Mouse (Mus musculus): ENCODE measurements around the gene Grifin. TPM values are rescaled to one million over a fixed set of nuclear protein-coding genes. Genes with fewer than 3 reads are reported as not detected.
A peak's percentile ranks its signal among the peaks of the same experiment; 100 is the strongest.

Grifin gene
- total RNA-seq (2018; cell fraction: chromatin; rRNA removed) = not detected
- not detected for total RNA-seq (2018; cell fraction: cytosol; rRNA removed)
- total RNA-seq (2018; cell fraction: nucleus; rRNA removed) = not detected
- polyA plus RNA-seq (2018) = not detected in 3 replicates

DNA sequence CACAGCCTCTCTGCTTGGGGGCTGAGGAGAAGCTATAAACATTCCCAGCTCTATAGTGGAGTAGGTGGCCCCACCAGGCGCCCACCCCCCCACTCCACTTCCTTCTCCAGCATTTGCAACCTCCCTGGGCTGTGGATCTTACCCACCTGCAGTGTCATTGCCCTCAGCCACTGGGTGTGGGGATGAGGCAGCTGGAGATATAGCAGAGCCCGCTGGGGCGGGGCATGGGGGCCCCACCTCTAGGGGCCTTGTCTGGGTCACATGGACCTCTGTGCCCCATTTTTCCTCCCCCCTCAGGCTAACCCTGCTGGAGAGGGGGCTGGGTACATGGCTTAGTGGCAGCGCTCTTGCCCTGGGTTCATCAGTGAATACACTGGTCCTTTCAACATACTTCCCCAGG lies at the start of gene Grifin:
TSS of gene Grifin (minus strand) at position 176 of the 400 bp plus-strand sequence.
- no peak within 1 kb of the TSS for H3K4me3 ChIP-seq (ENCODE audit: inconsistent target)
- no peaks in the 10 kb centered on the region for H3K79me2 ChIP-seq (ENCODE audit: inconsistent target)
- 86% methylated on average over 4 of the region's 4 CpGs for WGBS (ENCODE audit: missing documents)
- no peaks in the 10 kb centered on the region for H3K36me3 ChIP-seq (ENCODE audit: inconsistent target)
- H3K27ac ChIP-seq = no peak within 1 kb of the TSS

- Histone ChIP-seq H3K79me2 (ENCODE audit: inconsistent target) (peaks cover 58% of the 10 kb centered on the region), H3K4me3 (ENCODE audit: inconsistent target) (no peak overlapping the region), H3K36me3 (ENCODE audit: inconsistent target) (peaks cover 30% of the 10 kb centered on the region), H3K27ac (no peak overlapping the region)
- WGBS (ENCODE audit: missing documents) = 94% methylated on average over 10 of the region's 10 CpGs
Measured at GRCm38 (mm10) chr5:140614141-140614540, 49.3 kb upstream of the Grifin start.

- 95% methylated on average over 17 of the region's 18 CpGs for WGBS (ENCODE audit: missing documents)
Measured at GRCm38 (mm10) chr5:140612191-140612590, 47.3 kb upstream of the Grifin start.

GRCm38 (mm10) chr5:140611611-140612185 lies 46.8 kb upstream of the Grifin start:
- peaks cover 76% of the 10 kb centered on the region for H3K79me2 ChIP-seq (ENCODE audit: inconsistent target)
- WGBS (ENCODE audit: missing documents) = 87% methylated on average over 15 of the region's 15 CpGs
- H3K4me3 ChIP-seq (ENCODE audit: inconsistent target) = no peak overlapping the region
- H3K36me3 ChIP-seq (ENCODE audit: inconsistent target) = peaks cover 30% of the 10 kb centered on the region
- H3K27ac ChIP-seq = peak overlapping the region; percentile 93

More at GRCm38 (mm10) chr5:140612191-140612590, 47.3 kb upstream of the Grifin start:
- Histone ChIP-seq H3K79me2 (ENCODE audit: inconsistent target) (peaks cover 76% of the 10 kb centered on the region), H3K4me3 (ENCODE audit: inconsistent target) (no peak overlapping the region), H3K36me3 (ENCODE audit: inconsistent target) (peaks cover 30% of the 10 kb centered on the region), H3K27ac (no peak overlapping the region)

- Histone ChIP-seq H3K36me3 (ENCODE audit: inconsistent target) (peaks cover 30% of the 10 kb centered on the region), H3K4me3 (ENCODE audit: inconsistent target) (peak overlapping the region; percentile 21), H3K79me2 (ENCODE audit: inconsistent target) (peaks cover 76% of the 10 kb centered on the region), H3K27ac (peak overlapping the region; percentile 93)
- 21% methylated on average over 20 of the region's 21 CpGs for whole genome bisulfite sequencing (ENCODE audit: missing documents)
Measured at GRCm38 (mm10) chr5:140611021-140611583, 46.2 kb upstream of the Grifin start.

DNA sequence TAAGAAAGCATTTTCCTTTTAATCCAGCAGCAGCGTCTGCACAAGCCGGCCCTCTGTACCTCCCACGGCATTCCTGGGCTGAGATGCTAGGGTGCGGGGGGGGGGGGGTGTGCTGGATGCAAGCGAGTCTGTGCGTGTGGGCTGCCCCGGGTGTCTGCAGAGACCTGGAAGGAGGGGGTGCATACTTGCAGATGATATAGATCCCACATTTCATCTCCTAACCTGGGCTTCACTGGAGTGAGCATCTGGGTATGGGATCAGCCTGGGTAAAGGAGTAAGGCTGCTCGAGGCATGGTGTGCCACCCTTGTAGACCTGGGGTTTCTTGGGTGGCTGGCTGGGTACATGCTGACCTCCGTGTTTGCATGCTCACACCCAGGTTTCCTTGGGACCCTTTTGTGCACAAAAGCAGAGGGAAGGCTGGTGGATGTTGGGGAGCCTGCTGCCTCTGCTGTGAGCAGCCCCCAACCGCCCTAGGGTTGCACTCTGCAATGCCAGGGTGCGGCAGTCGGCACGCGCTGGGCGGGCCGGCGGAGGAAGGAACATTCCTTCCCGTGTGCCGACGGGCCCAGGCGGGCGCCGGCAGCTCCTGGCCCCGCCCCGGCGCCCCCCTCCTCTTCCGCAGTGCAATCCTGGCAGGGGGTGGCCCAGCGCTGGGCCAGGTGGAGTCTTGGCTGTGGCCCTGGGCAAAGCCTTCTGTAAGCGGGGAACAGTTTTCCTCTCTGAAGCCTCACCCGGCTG lies 45.6 kb upstream of the Grifin start:
- peaks cover 76% of the 10 kb centered on the region for H3K79me2 ChIP-seq (ENCODE audit: inconsistent target)
- peak overlapping the region; percentile 93 for H3K27ac ChIP-seq
- peak overlapping the region; percentile 92 for H3K4me3 ChIP-seq (ENCODE audit: inconsistent target)
- WGBS (ENCODE audit: missing documents) = 6% methylated on average over 22 of the region's 30 CpGs
- H3K36me3 ChIP-seq (ENCODE audit: inconsistent target) = peaks cover 30% of the 10 kb centered on the region

DNA sequence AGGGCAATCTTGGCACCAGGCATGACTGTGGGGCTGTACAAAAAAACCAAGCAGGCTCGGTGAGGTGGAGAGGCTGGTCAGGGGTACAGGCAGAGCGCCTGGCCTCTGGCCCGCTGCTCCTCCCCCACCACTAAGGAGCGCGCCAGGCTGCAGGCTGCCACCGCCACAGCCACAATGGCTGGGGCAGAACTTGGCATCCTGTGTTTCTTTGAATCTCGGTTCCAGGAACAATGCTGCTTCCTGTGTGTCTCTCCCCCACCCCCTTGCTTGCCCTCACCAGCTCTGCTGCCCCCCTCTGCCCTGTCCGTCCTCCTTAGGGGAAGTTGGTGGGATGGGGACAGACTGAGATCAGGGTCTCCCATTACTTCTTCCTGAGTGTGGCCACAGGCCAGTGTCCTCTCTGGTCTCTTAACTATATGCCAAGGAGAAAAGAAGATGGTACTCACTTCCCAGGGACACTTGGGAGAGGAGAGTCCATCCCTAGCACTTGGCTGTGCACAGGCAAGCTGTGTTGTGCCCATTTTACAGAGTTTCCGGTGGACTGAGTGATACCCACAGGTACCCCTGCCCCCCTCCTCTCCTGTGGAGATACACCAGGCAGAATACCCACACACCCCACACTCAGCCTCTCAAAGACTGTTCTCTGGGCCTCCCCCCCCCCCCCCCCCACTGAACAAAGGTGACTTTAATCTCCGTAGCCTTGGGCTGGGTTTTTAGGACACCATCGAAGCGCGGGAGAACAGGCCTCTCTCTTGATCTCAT lies 44.8 kb upstream of the Grifin start:
- Histone ChIP-seq H3K27ac (peak overlapping the region; percentile 93), H3K36me3 (ENCODE audit: inconsistent target) (peaks cover 29% of the 10 kb centered on the region), H3K79me2 (ENCODE audit: inconsistent target) (peaks cover 72% of the 10 kb centered on the region), H3K4me3 (ENCODE audit: inconsistent target) (peak overlapping the region; percentile 92)
- 5% methylated on average over 12 of the region's 13 CpGs for WGBS (ENCODE audit: missing documents)

DNA sequence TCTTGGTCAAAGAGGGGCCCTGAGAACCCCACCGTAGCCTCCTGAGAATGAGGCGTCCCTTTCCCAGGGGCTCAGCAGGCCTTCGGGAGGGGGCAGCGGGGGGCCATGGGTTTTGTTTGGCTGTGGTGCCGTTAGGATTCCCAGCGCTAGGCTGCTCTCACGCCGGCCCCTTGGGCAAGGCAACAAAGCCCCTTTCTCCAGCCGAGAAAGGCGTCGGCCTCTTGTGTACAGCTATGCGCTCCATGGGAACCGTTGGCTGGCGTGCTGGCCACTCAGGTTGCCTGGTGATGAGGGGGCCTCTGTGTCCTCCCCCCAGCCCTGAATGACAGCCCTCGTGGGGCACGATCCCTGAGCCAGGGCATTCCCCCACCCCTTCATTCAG lies 43.8 kb upstream of the Grifin start:
- peak overlapping the region; percentile 92 for H3K4me3 ChIP-seq (ENCODE audit: inconsistent target)
- peaks cover 18% of the 10 kb centered on the region for H3K36me3 ChIP-seq (ENCODE audit: inconsistent target)
- peak overlapping the region; percentile 93 for H3K27ac ChIP-seq
- peaks cover 61% of the 10 kb centered on the region for H3K79me2 ChIP-seq (ENCODE audit: inconsistent target)
- WGBS (ENCODE audit: missing documents) = 3% methylated on average over 13 of the region's 16 CpGs

- H3K36me3 ChIP-seq (ENCODE audit: inconsistent target) = peaks cover 12% of the 10 kb centered on the region
- H3K4me3 ChIP-seq (ENCODE audit: inconsistent target) = peak overlapping the region; percentile 92
- under 1% methylated on average over 14 of the region's 17 CpGs for WGBS (ENCODE audit: missing documents)
- peak overlapping the region; percentile 93 for H3K27ac ChIP-seq
- peaks cover 55% of the 10 kb centered on the region for H3K79me2 ChIP-seq (ENCODE audit: inconsistent target)
Measured at GRCm38 (mm10) chr5:140607836-140608633, 43.2 kb upstream of the Grifin start.

DNA sequence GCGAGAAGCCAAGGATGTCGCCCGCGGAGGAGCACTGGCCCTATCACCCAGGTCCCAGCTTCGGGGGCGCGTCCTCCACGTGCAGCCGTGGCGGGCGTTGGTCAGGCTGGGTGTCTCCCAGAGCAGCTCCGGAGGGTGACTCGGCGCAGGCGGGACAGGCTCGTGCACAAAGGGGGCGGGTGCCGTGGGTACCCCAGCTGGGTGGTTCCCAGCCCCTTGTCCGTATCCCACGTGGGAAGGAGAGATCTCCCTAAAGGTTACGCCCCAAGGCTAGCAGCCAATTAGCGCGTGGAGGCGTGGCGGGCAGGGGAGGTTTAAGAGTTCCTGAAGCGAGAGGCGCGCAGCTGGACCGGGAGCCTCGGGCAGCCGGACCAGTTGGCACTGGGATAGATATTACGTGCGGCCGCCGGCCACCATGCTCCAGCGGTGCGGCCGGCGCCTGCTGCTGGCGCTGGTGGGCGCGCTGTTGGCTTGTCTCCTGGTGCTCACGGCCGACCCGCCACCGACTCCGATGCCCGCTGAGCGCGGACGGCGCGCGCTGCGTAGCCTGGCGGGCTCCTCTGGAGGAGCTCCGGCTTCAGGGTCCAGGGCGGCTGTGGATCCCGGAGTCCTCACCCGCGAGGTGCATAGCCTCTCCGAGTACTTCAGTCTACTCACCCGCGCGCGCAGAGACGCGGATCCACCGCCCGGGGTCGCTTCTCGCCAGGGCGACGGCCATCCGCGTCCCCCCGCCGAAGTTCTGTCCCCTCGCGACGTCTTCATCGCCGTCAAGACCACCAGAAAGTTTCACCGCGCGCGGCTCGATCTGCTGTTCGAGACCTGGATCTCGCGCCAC lies 42.3 kb upstream of the Grifin start, which contains the start of gene Lfng:
TSS of gene Lfng (plus strand) at position 320 of the 835 bp plus-strand sequence.
- Histone ChIP-seq H3K36me3 (ENCODE audit: inconsistent target) (peaks cover 4% of the 10 kb centered on the region; the same call in 1 of the 2 replicates), H3K79me2 (ENCODE audit: inconsistent target) (peaks cover 47% of the 10 kb centered on the region), H3K4me3 (ENCODE audit: inconsistent target) (peak within 1 kb of the TSS; percentile 92), H3K27ac (peak within 1 kb of the TSS; percentile 93)
- whole genome bisulfite sequencing (ENCODE audit: missing documents) = under 1% methylated on average over 85 of the region's 91 CpGs

- 21% methylated on average over 23 of the region's 23 CpGs for WGBS (ENCODE audit: missing documents)
- no peak overlapping the region for H3K27ac ChIP-seq
Measured at GRCm38 (mm10) chr5:140606386-140606785, 41.5 kb upstream of the Grifin start.

DNA sequence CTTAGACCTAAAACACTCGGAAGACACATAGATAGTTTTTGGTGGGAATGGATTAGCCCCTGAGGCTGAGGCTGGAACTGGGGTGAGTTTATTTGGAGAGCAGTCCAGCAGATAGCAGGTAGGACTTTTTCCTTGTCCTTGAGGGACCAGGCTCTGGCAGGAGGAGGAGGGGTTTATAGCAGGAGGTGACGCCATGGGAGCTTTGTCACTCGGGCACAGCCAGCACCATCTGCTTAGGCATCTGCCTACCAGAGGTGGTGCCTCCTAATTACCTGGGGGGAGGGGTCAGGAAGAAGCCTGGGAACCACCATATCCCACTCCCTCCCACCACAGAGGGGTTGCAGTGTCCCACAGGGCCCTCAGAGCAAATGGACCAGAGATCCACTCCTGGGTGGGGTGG lies 40.4 kb upstream of the Grifin start:
- H3K79me2 ChIP-seq (ENCODE audit: inconsistent target) = peaks cover 29% of the 10 kb centered on the region
- H3K4me3 ChIP-seq (ENCODE audit: inconsistent target) = no peak overlapping the region
- 68% methylated on average over 3 of the region's 3 CpGs for WGBS (ENCODE audit: missing documents)
- no peak overlapping the region for H3K27ac ChIP-seq
- no peaks in the 10 kb centered on the region for H3K36me3 ChIP-seq (ENCODE audit: inconsistent target)

More at GRCm38 (mm10) chr5:140606386-140606785, 41.5 kb upstream of the Grifin start:
- Histone ChIP-seq H3K79me2 (ENCODE audit: inconsistent target) (peaks cover 39% of the 10 kb centered on the region), H3K4me3 (ENCODE audit: inconsistent target) (no peak overlapping the region), H3K36me3 (ENCODE audit: inconsistent target) (no peaks in the 10 kb centered on the region)

DNA sequence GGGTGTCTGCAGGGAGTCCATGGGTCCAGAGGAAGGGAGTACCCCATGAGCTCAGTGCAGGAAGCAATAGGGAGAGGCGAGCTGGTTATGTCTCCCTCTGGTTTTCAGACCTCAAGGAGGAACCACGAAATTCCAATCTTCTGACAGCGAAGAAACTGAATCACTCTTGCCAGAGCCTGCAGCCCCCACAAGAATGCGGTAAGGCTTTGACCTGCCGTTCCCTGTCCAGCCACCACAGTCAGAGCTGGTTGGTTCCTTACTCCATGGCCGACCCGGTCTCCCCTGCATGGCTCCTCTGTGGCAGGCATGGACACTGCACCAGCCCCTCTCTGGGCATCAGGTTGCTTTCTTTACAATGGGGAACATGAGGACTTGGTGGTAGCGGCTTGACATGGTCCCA lies 39.5 kb upstream of the Grifin start:
- Histone ChIP-seq H3K79me2 (ENCODE audit: inconsistent target) (peaks cover 20% of the 10 kb centered on the region), H3K36me3 (ENCODE audit: inconsistent target) (no peaks in the 10 kb centered on the region), H3K4me3 (ENCODE audit: inconsistent target) (no peak overlapping the region), H3K27ac (no peak overlapping the region)
- 85% methylated on average over 8 of the region's 8 CpGs for WGBS (ENCODE audit: missing documents)

Data from macrophage (primary cell).